Mouse (Mus musculus) stomach, postnatal 0 days (tissue): ENCODE data around the gene Pgm2l1. TPM values are rescaled to one million over a fixed set of nuclear protein-coding genes. Genes with fewer than 3 reads are reported as not detected.

ENCODE experiments used
- ATAC-seq: fragments of 200-750 bp; cut with Nextera tagmentation; 2 replicates; pipeline ENCODE4 v1.8.0; 2017; ENCODE audit not compliant: low FRiP score, low TSS enrichment
- DNase-seq: peaks from one replicate; pipeline ENCODE4 v3.0.0-alpha.2; 2016; ENCODE audit warnings: low spot score
- H3K27ac ChIP-seq: fragments of 300-500 bp; sonication (generic); replicated peaks from 2 replicates; pipeline ENCODE4 v1.5.1; 2014; ENCODE audit warnings: mild to moderate bottlenecking, control low read depth
- H3K27me3 ChIP-seq: fragments of 300-500 bp; sonication (generic); 2 replicates; pipeline ENCODE4 v1.6.1; 2014; ENCODE audit warnings: low read length; ENCODE audit not compliant: control insufficient read depth, insufficient read depth
- H3K36me3 ChIP-seq: fragments of 300-500 bp; sonication (generic); 2 replicates; pipeline ENCODE4 v1.6.1; 2014; ENCODE audit warnings: low read length, mixed read lengths; ENCODE audit not compliant: control insufficient read depth, insufficient read depth
- H3K4me1 ChIP-seq: fragments of 300-500 bp; sonication (generic); replicated peaks from 2 replicates; pipeline ENCODE4 v1.6.1; 2014; ENCODE audit warnings: antibody characterized with exemption; ENCODE audit not compliant: control insufficient read depth, insufficient read depth
- H3K4me2 ChIP-seq: fragments of 300-500 bp; sonication (generic); replicated peaks from 2 replicates; pipeline ENCODE4 v1.6.1; 2014; ENCODE audit warnings: low read depth, mild to moderate bottlenecking, control low read depth, moderate library complexity
- H3K4me3 ChIP-seq: fragments of 300-500 bp; sonication (generic); 2 replicates; pipeline ENCODE4 v1.5.1; 2014; ENCODE audit warnings: low read depth, low read length, control low read depth
- H3K9ac ChIP-seq: fragments of 300-500 bp; sonication (generic); 2 replicates; pipeline ENCODE4 v1.6.1; 2014; ENCODE audit warnings: mild to moderate bottlenecking, low read length, control low read depth, mixed read lengths
- H3K9me3 ChIP-seq: fragments of 300-500 bp; sonication (generic); 2 replicates; pipeline ENCODE4 v1.6.1; 2016; ENCODE audit warnings: low read length; ENCODE audit not compliant: control insufficient read depth
- CTCF ChIP-seq: IDR thresholded peaks from 2 replicates; pipeline ENCODE4 v1.5.1; 2016; ENCODE audit warnings: antibody characterized with exemption, low read depth, mild to moderate bottlenecking, moderate library complexity
- EP300 ChIP-seq: optimal IDR thresholded peaks from 2 replicates; pipeline ENCODE3; 2016; ENCODE audit warnings: antibody characterized with exemption
- WGBS: fragments of 180-500 bp; shearing (Covaris S2); extraction: QIAGEN DNeasy Blood & Tissue Kit; methylation state at CpG from one replicate; pipeline ENCODE4 v1.1.7; 2014; 5-methylcytosine and 5-hydroxymethylcytosine counted together
- polyA plus RNA-seq: library from polyadenylated mRNA; unstranded; fragments of >200 nt; fragmentation: Nextera tagmentation; extraction: Ambion mirVana; gene quantifications from 2 replicates; pipeline ENCODE4 v1.2.1, GENCODE M21; 2015

Gene Pgm2l1
- polyA plus RNA-seq, 1 experiment from 2014 or later, result 0.90 TPM

DNA sequence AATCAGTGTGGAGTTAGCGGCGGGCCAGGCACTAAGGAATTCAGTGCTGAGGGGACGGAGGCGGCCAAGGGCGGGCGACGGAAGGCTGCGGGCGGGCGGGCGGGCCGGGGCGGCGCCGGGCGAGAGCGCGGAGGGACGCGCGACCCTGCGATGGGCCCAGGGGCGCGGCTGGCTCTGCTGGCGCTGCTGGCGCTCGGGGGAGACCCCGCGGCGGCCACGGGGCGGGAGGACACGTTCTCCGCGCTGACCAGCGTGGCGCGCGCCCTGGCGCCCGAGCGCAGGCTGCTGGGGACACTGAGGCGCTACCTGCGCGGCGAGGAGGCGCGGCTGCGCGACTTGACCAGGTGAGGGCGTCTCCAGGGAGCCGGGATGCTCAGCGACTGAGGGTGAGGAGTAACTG, 58.2 kb downstream of the Pgm2l1 start, which contains the start of gene P4ha3:
P4ha3 (plus strand) TSS at position 138 of the 400 bp plus-strand sequence.
- Histone ChIP-seq H3K4me1 (0 out of 2 replicates have a peak, but pooled peaks cover 3% of the 10 kb centered on the region), H3K9ac (peak within 1 kb of the TSS; percentile 61), H3K27me3 (no peaks in the 10 kb centered on the region), H3K9me3 (no peaks in the 10 kb centered on the region), H3K27ac (no peak within 1 kb of the TSS), H3K4me3 (peak within 1 kb of the TSS; percentile 47), H3K4me2 (peak within 1 kb of the TSS; percentile 89), H3K36me3 (no peaks in the 10 kb centered on the region)
- TF ChIP-seq EP300, result no peak
- peak; percentile 55 for TF ChIP-seq CTCF
- 0% methylated on average over 47 of the region's 53 CpGs for WGBS
- DNase-seq (peak; percentile 61), ATAC-seq (peak; percentile 49; the same call in 1 of the 2 replicates)

DNA sequence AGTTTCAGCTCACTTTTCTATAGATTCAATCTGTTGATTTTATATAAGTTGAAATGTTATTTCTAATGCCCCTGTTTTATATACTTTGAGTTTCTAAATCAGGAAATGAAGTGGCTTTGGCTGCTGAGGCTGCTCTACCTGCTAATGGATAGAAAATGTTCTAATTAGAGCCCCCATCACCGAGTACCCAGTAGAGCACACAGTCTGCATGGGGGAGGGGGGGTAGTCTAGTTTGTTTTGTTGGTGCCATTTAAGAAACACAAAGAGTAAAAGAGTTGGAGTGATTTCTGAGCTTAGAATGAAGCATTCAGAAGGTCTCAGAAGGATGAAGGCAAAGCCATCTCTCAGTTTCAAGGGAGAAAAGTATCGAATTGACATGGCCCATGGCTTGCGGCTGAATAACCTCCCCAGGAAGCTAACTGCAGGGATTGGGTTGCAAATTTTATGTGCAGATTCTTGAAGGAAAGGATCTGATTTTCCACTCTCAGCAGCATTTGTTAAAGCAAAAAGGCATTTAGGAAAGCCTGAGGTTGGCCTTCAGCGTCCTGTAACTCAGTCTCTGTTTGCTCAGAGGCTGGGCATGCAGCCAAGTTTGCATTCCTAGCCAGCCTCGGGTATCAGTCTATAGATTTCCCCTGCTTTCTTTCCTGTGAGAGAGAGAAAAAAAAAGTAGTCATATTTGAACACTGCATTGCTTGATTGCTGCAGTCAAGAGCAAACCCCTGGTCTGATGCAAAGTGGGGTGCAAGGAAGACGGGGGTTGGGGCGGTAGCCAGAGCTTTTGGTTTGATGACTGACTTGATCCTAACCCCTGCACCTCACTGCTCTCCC, 60.8 kb downstream of the Pgm2l1 start:
- no peaks in the 10 kb centered on the region for H3K9me3 ChIP-seq
- H3K4me3 ChIP-seq, result peak overlapping the region; percentile 17
- no peaks in the 10 kb centered on the region for H3K36me3 ChIP-seq
- WGBS, result 5% methylated on average over 7 of the region's 7 CpGs
- H3K27me3 ChIP-seq, result no peaks in the 10 kb centered on the region
- peak overlapping the region; percentile 49 for H3K4me2 ChIP-seq
- H3K27ac ChIP-seq, result peak overlapping the region; percentile 71
- no peak overlapping the region; the same call in 1 of the 2 replicates for H3K9ac ChIP-seq
- TF ChIP-seq EP300, result no peak
- TF ChIP-seq CTCF, result no peak
- DNase-seq (peak; percentile 87), ATAC-seq (peak; percentile 77)
- H3K4me1 ChIP-seq, result 0 out of 2 replicates have a peak, but pooled peaks cover 3% of the 10 kb centered on the region

DNA sequence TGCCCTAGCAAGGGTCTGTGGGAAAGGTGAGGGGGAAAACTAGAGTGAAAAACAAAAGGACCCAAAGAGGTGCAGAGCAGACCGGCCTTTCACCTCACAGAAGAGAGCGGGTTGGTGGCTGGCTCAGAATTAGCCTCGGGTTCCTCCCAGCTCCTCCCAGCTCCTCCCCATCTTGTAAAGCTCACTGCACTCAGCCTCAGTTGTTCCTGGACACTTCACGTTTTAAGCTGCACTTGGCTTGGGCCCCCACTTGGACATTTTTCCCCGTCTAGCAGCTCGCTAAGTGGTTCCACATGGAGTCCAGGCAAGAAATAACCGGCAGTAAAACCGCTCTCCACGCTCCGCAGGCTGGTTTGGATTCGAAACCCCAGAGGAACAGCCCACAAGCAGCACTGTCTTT, 61.4 kb downstream of the Pgm2l1 start:
- no peak; the same call in 1 of the 2 replicates for ATAC-seq
- TF ChIP-seq EP300 (no peak), CTCF (no peak)
- peak overlapping the region; percentile 71 for H3K27ac ChIP-seq
- peak overlapping the region; percentile 13; the same call in 1 of the 2 replicates for H3K9ac ChIP-seq
- H3K9me3 ChIP-seq, result no peaks in the 10 kb centered on the region
- H3K4me1 ChIP-seq, result 0 out of 2 replicates have a peak, but pooled peaks cover 3% of the 10 kb centered on the region
- H3K4me2 ChIP-seq, result peak overlapping the region; percentile 49
- 22% methylated on average over 11 of the region's 11 CpGs for WGBS
- peak; percentile 31 for DNase-seq
- no peaks in the 10 kb centered on the region for H3K36me3 ChIP-seq
- H3K4me3 ChIP-seq, result peak overlapping the region; percentile 17
- no peaks in the 10 kb centered on the region for H3K27me3 ChIP-seq

DNA sequence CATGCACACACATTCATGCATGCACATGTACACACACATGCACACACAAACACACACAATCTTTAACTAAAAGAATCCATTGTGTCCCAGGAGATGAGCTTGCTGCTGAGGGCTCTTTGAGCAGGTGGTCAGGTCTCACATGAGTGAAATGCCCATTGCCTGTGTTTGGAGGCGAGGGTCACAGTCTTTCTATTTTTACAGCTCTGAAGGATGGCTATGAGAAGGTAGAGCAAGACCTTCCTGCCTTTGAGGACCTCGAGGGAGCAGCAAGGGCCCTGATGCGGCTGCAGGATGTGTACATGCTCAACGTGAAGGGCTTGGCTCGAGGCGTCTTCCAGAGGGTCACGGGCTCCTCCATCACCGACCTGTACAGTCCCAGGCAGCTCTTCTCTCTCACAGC, 66.4 kb downstream of the Pgm2l1 start:
- H3K9me3 ChIP-seq, result no peaks in the 10 kb centered on the region
- ATAC-seq, result no peak
- H3K4me3 ChIP-seq, result no peak overlapping the region
- no peak overlapping the region for H3K4me2 ChIP-seq
- DNase-seq, result no peak
- TF ChIP-seq EP300 (no peak), CTCF (no peak)
- H3K9ac ChIP-seq, result no peak overlapping the region
- 0 out of 2 replicates have a peak, but pooled peaks cover under 1% of the 10 kb centered on the region for H3K4me1 ChIP-seq
- no peaks in the 10 kb centered on the region for H3K36me3 ChIP-seq
- WGBS, result 82% methylated on average over 8 of the region's 8 CpGs
- H3K27me3 ChIP-seq, result no peaks in the 10 kb centered on the region
- H3K27ac ChIP-seq, result no peak overlapping the region

DNA sequence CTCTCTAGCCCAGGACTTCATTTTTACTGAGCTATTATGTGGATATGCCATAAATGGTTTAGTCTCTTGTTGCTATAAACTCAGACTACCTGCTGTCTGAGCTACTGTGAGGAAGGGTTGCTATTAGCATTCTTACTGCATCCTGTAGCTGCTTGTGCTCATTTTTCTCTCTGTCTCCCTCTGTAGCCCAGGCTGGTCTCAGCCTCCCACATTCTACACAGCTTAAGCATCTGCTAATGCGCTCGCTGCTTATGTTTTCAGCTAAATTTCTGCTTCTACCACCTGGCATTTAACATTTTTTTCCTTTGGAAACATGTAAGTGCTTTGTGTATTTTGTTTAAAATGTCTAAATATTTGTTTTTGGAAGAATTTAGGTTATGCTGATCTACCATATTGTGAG, 68.6 kb downstream of the Pgm2l1 start:
- Histone ChIP-seq H3K27me3 (no peaks in the 10 kb centered on the region), H3K9ac (no peak overlapping the region), H3K27ac (no peak overlapping the region), H3K4me2 (no peak overlapping the region), H3K4me3 (no peak overlapping the region), H3K9me3 (no peaks in the 10 kb centered on the region), H3K36me3 (no peaks in the 10 kb centered on the region), H3K4me1 (no peaks in the 10 kb centered on the region)
- 86% methylated on average over 2 of the region's 2 CpGs for WGBS
- DNase-seq (peak; percentile 9), ATAC-seq (no peak)
- TF ChIP-seq EP300, result no peak

DNA sequence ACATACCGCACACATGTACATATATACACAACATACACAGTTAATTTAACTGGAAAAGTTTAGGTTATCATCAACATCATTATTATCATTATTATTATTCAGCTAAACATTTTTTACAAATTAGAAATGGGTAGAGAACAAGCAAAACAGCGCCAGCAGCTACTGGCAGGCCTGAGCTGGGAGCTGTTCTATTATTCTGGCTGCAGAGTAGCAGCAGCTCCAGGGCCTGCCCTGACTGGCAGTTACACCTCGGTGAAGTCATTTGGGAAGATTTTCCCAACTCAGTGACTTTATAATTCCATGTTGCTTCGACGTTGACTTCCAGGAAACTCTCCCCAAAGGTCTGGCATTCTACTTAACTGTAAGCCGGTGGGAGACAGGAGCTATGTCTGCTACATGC, 69.5 kb downstream of the Pgm2l1 start:
- no peak for DNase-seq

More for the DNA sequence above, 69.5 kb downstream of the Pgm2l1 start:
- Histone ChIP-seq H3K4me1 (no peaks in the 10 kb centered on the region; the same call in 1 of the 2 replicates), H3K27me3 (no peaks in the 10 kb centered on the region), H3K9me3 (no peaks in the 10 kb centered on the region), H3K4me3 (no peak overlapping the region), H3K4me2 (no peak overlapping the region), H3K9ac (no peak overlapping the region), H3K36me3 (no peaks in the 10 kb centered on the region), H3K27ac (no peak overlapping the region)
- ATAC-seq, result no peak
- WGBS, result 60% methylated on average over 6 of the region's 6 CpGs
- TF ChIP-seq EP300 (no peak), CTCF (no peak)
